Mouse (Mus musculus): Measurements from ENCODE around the gene Clasrp.

- TF ChIP-seq POLR2A (IDR thresholded peaks at IDR 0.05; ENCODE audit: insufficient read depth, low read depth, low read length), result no peak
- no peak for TF ChIP-seq CTCF (IDR thresholded peaks at IDR 0.05)
- no peak for TF ChIP-seq EP300 (IDR thresholded peaks at IDR 0.05; ENCODE audit: insufficient read depth, low read depth, low read length)
Observed at GRCm38 (mm10) chr7:19547344-19547969, 56.8 kb downstream of the Clasrp start.
